Mouse (Mus musculus) Patski (cell line): ENCODE data around the gene Atpif1. TPM values are rescaled to one million over a fixed set of nuclear protein-coding genes. Genes with fewer than 3 reads are reported as not detected.
"Not testable (repeated sequence)": the region's sequence is repeated elsewhere in the genome, so short reads cannot be mapped to it uniquely, and the experiment has no call there.

ENCODE experiments used
- ATAC-seq: fragments of 100-300 bp; one replicate; pipeline ENCODE4 v1.8.0; 2021
- CTCF ChIA-PET: fragments of 350-600 bp; sonication (Branson Sonifier 250); formaldehyde crosslinking; loops from one replicate; lab custom pipeline; 2022; ENCODE audit warnings: inconsistent platforms; lab: Charles Lee
- POLR2A ChIA-PET: fragments of 350-600 bp; sonication (Branson Sonifier 250); formaldehyde crosslinking; loops from one replicate; lab custom pipeline; 2022; ENCODE audit warnings: antibody characterized with exemption, inconsistent platforms; lab: Charles Lee
- DNase-seq: peaks from one replicate; pipeline ENCODE4 v3.0.0-alpha.2; 2011; ENCODE audit warnings: low read depth, low spot score
- H3K27me3 ChIP-seq: fragments of 371-371 bp; one replicate; pipeline ENCODE4 v1.5.1; 2021
- CTCF ChIP-seq: fragments of 100-300 bp; IDR thresholded peaks from one replicate; pipeline ENCODE4 v1.5.1; 2021
- in situ Hi-C: fragments of 300-500 bp; cut with MboI; formaldehyde crosslinking; loops from 3 replicates; pipeline ENCODE4 v1.11.1; 2018; ENCODE audit warnings: low pct_unique_long_range_greater_than_20kb, mixed read lengths
- polyA plus RNA-seq: library from polyadenylated mRNA; unstranded; gene quantifications from one replicate; pipeline ENCODE4 v1.2.3, GENCODE M21; 2021

Atpif1 gene
- polyA plus RNA-seq = 393 TPM

GRCm38 (mm10) chr4:132532981-132533916 lies at the start of gene Atpif1:
TSS of gene Atpif1 (minus strand) at chr4:132533659.
- TF ChIP-seq CTCF = no peak
- no peaks in the 10 kb centered on the region for H3K27me3 ChIP-seq
- ATAC-seq (peak; percentile 88), DNase-seq (no peak)
- ChIA-PET POLR2A (interaction anchor here (1.4 kb wide), 1 partner anchor 16 kb away, joined by 4 read pairs; no protein-coding TSS in a partner anchor), CTCF (no interaction called here)
- in situ Hi-C loops = no loop called here

DNA sequence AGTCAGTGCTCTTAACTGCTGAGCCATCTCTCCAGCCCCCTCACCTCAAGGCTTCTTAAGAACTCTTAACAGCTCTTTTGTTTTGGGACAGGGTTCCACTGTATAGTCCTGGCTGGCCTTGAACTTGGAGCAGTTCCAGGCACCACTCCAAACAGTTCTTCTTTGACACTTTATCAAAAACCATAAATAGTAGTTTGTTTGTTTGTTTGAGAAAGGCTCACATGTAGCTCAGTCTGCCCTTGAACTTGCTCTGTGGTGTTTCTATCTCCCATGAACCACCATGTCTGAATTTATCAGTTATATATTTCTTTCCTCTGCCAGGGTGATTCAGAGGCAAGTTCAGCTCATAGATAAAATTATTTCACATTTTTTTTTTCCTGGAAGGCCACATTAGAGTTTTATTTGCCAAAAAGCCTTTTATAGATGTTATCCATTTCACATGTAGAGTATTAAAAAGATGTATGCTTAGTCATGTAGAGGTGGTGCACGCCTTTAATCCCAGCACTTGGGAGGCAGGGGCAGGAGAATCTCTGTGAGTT lies 41.4 kb upstream of the Atpif1 start:
- ChIA-PET CTCF (interaction anchor here (0.6 kb wide), 1 partner anchor 15 kb away, joined by 3 read pairs; no protein-coding TSS in a partner anchor), POLR2A (no interaction called here)
- DNase-seq (no peak), ATAC-seq (no peak)
- in situ Hi-C loops = no loop called here
- no peaks in the 10 kb centered on the region for H3K27me3 ChIP-seq
- TF ChIP-seq CTCF = no peak

- DNase-seq (no peak), ATAC-seq (no peak)
- no peaks in the 10 kb centered on the region for H3K27me3 ChIP-seq
- in situ Hi-C loops = no loop called here
- POLR2A ChIA-PET = no interaction called here
- TF ChIP-seq CTCF = no peak
- CTCF ChIA-PET = no interaction called here
Measured at GRCm38 (mm10) chr4:132573327-132573726, 39.9 kb upstream of the Atpif1 start.

- in situ Hi-C loops = no loop called here
- DNase-seq (no peak), ATAC-seq (no peak)
- no peaks in the 10 kb centered on the region for H3K27me3 ChIP-seq
- ChIA-PET CTCF (no interaction called here), POLR2A (no interaction called here)
- TF ChIP-seq CTCF = no peak
Measured at GRCm38 (mm10) chr4:132571190-132571589, 37.7 kb upstream of the Atpif1 start.

- no peak for DNase-seq
- no peak for ATAC-seq
- TF ChIP-seq CTCF = peak; percentile 35
- H3K27me3 ChIP-seq = no peaks in the 10 kb centered on the region
- CTCF ChIA-PET = no interaction called here
- POLR2A ChIA-PET = no interaction called here
- in situ Hi-C loops = no loop called here
Measured at GRCm38 (mm10) chr4:132569115-132569514, 35.7 kb upstream of the Atpif1 start.

- DNase-seq (no peak), ATAC-seq (no peak)
- in situ Hi-C loops = no loop called here
- ChIA-PET POLR2A (no interaction called here), CTCF (no interaction called here)
- H3K27me3 ChIP-seq = no peaks in the 10 kb centered on the region
- TF ChIP-seq CTCF = no peak
Measured at GRCm38 (mm10) chr4:132567361-132567779, 33.9 kb upstream of the Atpif1 start.

DNA sequence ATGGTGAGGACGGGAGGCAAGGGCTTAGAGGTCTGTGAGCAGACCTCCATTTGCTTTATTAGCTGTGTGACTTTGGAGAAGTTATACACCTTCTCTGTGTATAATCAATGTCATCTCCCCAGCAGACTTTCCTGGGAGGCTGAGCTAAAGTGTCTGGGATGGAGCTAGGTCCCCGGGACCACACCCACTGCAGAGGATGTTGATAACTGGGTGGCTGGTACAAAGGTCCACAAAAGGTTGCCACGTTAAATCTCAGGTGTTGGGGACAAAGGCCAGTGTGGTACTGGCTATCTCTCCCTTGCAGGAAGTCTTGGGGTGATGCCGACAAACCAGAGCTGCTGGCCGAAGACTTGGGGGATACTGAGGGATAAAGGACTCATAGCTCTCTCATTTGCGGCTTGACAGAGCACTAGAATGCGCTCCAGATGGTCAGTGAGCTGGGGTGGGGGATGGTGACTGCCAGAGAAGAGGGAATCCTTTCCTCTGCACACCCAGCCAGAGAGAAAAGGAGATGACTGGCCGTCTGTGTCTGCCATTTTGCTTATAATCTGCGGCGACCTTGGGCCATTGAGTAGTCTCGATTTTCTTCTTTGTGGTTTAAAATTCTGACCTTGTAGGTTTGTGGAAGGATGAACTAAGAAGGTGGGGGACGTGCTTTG lies 31.8 kb upstream of the Atpif1 start:
- in situ Hi-C loops = no loop called here
- CTCF ChIA-PET = interaction anchor here (0.9 kb wide), 1 partner anchor 56 kb away, joined by 3 read pairs; no protein-coding TSS in a partner anchor
- no peak for DNase-seq
- TF ChIP-seq CTCF = no peak
- ATAC-seq = no peak
- POLR2A ChIA-PET = no interaction called here
- H3K27me3 ChIP-seq = no peaks in the 10 kb centered on the region

DNA sequence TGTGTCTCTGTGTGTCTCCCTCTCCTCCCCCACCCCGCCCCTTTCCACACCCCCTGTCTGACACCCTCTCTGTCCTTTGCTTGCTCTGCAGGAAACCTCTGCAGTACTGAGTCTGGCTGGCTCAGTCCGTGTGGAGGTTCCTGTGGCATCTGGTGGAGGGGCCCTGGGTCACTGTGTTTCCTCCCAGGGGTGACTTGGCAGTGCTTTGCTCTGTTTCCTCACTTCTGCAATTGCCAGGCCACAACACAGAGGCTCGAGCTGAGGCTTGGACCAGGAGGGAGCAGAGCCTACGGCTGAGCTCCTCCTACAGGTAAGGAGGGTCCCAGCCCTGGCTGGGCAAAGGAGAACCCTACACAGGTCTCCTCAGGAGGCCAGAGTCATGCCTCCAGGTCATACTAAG lies 30.5 kb upstream of the Atpif1 start, which contains the start of gene Ptafr:
Gene Ptafr, plus strand, starts transcription at position 103 of the 400 bp plus-strand sequence.
- in situ Hi-C loops = no loop called here
- H3K27me3 ChIP-seq = no peaks in the 10 kb centered on the region
- CTCF ChIA-PET = no interaction called here
- POLR2A ChIA-PET = no interaction called here
- no peak for DNase-seq
- no peak for ATAC-seq
- no peak for TF ChIP-seq CTCF

DNA sequence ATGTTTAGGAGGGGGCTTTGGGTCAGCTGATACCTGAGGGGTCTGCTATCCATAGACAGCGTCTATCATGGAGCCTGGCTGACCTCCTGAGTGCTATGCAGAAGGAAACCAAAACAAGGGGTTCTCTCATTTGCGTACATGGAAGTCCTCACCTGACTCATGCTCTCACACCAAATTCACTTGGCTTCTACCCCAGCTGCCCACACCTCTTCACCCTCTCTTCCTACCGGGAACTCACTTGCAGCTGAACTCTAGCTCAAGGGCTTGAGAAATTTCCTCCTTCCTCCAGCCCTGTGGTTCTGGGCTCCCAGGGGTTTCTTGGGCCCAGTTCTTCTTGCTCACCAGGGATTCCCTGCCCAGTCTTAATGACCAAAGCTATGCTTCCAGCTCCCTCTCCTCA lies 29.8 kb upstream of the Atpif1 start:
- CTCF ChIA-PET = no interaction called here
- in situ Hi-C loops = no loop called here

DNA sequence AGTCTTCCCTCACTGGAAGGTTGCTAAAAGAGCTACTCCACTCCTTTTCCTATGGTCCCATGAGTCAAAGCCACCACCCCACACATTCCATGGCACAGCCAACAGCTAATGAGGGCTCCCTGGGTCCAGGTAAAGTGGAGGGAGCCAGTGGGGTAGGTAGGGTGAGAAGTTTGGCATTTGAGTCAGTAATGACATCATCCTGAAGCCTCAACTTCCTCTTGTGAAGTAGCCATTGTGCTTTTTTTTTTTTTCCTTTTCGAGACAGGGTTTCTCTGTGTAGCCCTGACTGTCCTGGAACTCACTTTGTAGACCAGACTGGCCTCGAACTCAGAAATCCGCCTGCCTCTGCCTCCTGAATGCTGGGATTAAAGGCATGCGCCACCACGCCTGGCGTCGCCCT lies 22.1 kb upstream of the Atpif1 start:
- POLR2A ChIA-PET = interaction anchor here (0.6 kb wide), 1 partner anchor 8 kb away, joined by 3 read pairs; no protein-coding TSS in a partner anchor
- H3K27me3 ChIP-seq, in situ Hi-C loops, CTCF ChIA-PET, DNase-seq, ATAC-seq: not testable (repeated sequence)

More for the DNA sequence above, 29.8 kb upstream of the Atpif1 start:
- DNase-seq (no peak), ATAC-seq (no peak)
- no peak for TF ChIP-seq CTCF
- POLR2A ChIA-PET = no interaction called here
- no peaks in the 10 kb centered on the region for H3K27me3 ChIP-seq
